Mouse (Mus musculus): ENCODE data around the gene Plxna3.
A peak's percentile ranks its signal among the peaks of the same experiment; 100 is the strongest.
"Not testable (repeated sequence)": the region's sequence is repeated elsewhere in the genome, so short reads cannot be mapped to it uniquely, and the experiment has no call there.

Plxna3 gene

GRCm38 (mm10) chrX:74328725-74329161, at the start of gene Plxna3:
Plxna3 (plus strand) TSS chrX:74329066.
- DNase-seq (ENCODE audit: low read depth, low spot score) = peak; percentile 85

GRCm38 (mm10) chrX:74281041-74281731, 47.7 kb upstream of the Plxna3 start:
- DNase-seq (ENCODE audit: low read depth, low spot score) = no peak

DNA sequence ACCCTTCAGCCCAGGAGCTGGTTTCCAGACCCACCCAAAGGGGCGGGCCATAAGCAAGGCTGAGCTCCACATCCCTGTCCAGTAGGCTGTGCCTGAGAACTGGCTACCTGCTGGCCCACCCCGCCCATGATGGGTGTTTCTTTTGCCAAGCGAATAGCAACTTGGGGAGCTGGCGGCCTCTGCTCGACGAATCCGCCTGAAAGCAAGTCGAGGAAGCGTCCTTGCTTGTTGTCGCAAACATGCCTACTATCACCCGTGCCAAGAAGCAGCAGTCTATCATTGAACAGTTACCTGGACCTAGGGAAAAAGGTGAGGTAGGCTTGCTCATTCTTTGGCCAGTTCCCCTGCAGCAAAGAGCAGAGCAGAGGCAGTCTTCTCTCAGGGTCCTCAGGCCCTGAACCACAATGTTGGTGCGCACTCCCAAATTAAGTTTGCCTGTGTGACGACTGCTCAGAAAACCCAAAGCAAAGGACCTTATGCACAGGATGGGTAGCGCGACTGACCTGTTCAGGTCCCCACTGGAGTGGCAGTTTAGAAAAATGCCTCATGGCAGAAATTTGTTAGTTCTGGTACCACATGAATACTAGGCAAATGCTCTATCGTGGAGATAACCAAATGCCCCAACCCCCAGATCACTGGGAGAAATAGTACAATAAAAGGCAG, 47.0 kb upstream of the Plxna3 start, which contains the start of the genes Taz and Dnase1l1:
Gene Taz (plus strand): TSS at position 181 of the 663 bp plus-strand sequence.
Gene Dnase1l1 (minus strand): TSS at position 606 of the 663 bp plus-strand sequence.
- DNase-seq (ENCODE audit: low read depth, low spot score) = peak; percentile 74

DNA sequence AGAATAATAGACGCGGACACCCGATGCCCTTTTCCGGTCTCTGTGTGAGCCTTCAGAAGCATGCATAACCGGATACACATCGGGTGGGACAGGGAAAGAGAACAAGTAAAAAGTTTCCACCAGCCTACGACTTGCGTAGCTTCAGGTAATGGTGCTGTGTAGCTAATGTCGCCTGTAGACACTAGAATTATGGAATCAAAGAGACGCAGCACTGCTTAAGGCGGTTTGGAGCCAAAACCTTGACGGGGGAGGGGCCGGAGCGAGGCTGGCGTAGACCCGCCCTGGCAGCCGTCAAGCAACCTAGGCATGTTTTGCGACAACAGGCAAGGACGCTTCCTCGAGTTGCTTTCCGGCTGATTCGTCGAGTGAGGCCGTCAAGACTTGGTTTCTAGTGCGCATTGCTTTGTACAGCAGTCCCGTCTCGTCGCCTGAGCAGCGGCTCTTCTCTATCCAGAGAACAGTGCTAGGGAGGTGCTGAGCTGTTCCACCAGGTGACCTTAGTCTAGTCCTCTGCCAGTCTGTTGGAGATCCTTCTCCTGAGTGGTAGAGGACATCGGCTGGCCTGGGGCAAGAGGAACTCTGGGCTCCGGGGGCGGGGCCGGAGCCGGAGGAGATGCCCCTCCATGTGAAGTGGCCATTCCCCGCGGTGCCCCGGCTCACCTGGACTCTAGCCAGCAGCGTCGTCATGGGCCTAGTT, 46.3 kb upstream of the Plxna3 start:
- DNase-seq (ENCODE audit: low read depth, low spot score) = peak; percentile 89

- no peak for DNase-seq (ENCODE audit: low read depth, low spot score)
Measured at GRCm38 (mm10) chrX:74283092-74283437, 45.8 kb upstream of the Plxna3 start.

GRCm38 (mm10) chrX:74293431-74293830, 35.4 kb upstream of the Plxna3 start:
- DNase-seq (ENCODE audit: low read depth, low spot score) = no peak

DNA sequence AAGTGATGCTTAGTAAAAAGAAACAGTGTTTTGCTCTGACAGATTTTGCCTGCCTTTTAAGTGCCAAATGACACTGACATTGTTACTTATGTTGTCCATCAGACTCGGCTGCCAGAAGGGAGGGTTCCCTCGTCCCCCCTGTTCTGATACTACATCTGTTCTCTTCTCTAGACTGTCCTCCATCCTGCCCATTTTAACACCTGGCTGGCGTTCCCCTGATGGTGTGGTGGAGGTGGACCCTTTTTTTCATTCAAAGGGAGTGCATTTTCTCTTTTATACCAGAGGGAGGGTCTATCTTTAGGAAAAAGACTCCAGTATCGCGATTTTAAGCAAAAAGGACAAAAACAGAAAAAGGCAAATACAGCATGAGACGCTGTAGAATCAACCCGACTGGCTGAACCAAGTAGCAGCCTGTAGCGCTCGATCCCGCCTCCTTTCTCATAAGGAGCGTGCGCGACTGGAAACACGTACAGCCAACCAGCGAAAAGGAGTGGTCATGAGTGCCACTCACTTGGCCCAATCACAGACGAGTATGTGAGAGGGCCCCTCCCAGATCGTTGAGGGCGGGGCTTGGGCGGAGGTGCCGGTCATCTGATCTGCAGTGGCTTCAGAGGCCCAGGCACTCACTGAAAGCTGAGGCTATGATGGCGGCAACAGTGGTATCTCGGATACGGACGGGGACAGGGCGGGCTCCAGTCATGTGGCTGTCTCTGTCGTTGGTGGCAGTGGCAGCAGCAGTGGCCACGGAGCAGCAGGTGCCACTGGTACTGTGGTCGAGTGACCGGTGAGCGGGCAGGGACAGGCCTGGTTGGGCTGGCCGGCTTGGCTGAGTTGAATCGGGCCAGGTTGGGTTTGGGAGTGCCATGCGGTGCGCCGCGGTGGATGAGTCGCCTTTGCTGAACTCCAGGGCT, 32.1 kb upstream of the Plxna3 start, which contains the start of gene Atp6ap1:
Gene Atp6ap1 (plus strand): TSS at position 560 of the 911 bp plus-strand sequence.
- peak; percentile 92 for DNase-seq (ENCODE audit: low read depth, low spot score)

- no peak for DNase-seq (ENCODE audit: low read depth, low spot score)
Measured at GRCm38 (mm10) chrX:74298348-74298747, 30.5 kb upstream of the Plxna3 start.

DNA sequence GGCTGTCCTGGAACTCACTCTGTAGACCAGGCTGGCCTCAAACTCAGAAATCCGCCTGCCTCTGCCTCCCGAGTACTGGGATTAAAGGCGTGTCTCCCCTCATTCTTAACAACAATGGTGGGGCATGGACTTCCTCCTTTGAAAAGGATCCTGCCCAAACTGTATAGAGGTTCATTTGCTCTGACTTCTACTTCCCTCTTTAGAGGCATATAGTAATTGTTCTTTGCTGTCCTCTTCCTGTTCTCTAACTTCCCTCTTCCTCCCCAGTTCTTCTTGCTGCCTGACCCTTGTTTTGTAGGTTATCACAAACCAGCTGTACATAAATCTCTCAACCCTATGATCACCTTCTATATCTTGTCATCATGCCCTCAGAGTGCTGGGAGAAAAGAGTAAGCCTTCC, 29.1 kb upstream of the Plxna3 start:
- no peak for DNase-seq (ENCODE audit: low read depth, low spot score)

DNA sequence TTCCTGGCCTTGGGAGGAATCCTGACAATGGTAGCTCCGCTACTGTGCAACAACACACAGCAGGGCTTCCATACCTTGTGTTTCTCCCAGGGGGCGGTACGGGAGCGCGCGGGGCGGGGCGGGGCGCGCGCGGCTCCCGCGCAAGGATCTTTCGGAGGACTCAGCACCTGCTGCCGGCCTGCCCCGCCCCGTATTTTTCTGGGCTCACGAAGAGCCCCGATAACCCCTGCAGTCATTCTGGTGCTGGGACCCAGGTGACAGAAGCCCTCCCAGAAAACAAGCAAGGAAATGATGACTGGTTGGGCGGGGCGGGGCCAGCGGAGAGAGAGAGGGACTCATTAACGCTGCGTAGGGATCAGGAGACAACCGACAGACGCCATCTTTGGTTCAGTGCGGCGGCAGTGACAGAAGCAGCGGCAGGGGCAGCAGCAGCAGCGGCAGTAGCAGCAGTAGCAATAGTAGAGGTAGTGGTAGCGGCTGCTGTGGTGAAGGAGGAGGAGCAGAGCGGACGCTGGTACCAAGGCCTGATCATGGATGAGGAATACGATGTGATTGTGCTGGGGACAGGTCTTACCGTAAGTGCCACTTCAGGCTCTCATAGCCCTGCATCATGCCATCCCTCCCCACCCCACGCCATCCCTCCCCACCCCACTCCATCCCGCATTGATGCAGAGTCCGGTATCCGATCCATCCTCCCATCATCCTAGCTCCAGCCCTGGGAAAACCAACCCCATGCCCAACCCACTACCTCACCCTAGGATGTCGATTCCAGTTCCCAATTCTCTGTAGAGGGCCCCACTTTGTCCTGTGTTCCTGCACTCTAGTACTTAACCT, 23.8 kb upstream of the Plxna3 start, which contains the start of gene Gdi1:
Gene Gdi1 (plus strand): TSS at position 132 of the 834 bp plus-strand sequence.
- peak; percentile 89 for DNase-seq (ENCODE audit: low read depth, low spot score)

GRCm38 (mm10) chrX:74312540-74313464, 16.1 kb upstream of the Plxna3 start, which contains the start of gene Fam50a:
Fam50a (plus strand) TSS chrX:74313033.
- peak; percentile 87 for DNase-seq (ENCODE audit: low read depth, low spot score)

DNA sequence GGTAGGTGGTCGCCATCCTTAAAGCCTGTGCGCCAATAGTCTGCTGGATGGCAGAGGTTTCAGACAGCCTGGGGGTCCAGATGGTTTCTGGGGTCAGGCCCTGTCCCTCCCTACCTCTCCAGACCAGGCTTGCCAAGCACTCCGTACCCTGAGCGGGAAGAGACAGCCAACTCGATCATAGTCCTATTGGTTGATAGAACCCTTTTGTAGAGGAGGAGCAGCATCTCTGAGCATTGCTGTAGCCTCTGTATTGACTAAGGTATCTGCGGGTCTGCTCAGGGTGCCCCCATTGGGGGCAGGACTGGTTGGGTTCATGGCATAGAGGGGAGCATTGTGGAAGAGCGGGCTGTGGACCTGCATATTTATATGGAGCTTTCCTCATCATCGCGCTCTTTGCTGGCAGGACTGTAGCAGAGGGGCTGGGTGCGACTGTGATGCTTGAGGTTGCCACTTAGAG, 377 bp downstream of the Plxna3 start:
- DNase-seq (ENCODE audit: low read depth, low spot score) = no peak

GRCm38 (mm10) chrX:74330166-74330930, 1.5 kb downstream of the Plxna3 start:
- DNase-seq (ENCODE audit: low read depth, low spot score) = no peak

- DNase-seq (ENCODE audit: low read depth, low spot score) = peak; percentile 19
Measured at GRCm38 (mm10) chrX:74352645-74353466, 24.0 kb downstream of the Plxna3 start.

GRCm38 (mm10) chrX:74353467-74353770, 24.6 kb downstream of the Plxna3 start, which contains the start of gene Lage3:
Lage3 (minus strand) TSS chrX:74353618.
- peak; percentile 83 for DNase-seq (ENCODE audit: low read depth, low spot score)

DNA sequence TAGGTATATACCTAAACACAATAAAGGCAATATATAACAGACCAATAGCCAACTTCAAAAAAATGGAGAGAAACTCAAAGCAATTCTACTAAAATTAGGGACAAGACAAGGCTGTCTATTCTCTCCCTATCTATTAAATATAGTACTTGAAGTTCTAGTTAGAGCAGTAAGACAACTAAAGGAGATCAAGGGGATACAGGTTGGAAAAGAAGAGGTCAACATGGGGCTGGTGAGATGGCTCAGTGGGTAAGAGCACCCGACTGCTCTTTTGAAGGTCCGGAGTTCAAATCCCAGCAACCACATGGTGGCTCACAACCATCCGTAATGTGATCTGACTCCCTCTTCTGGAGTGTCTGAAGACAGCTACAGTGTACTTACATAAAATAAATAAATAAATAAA, 28.2 kb downstream of the Plxna3 start:
- DNase-seq (ENCODE audit: low read depth, low spot score) = not testable (repeated sequence)

DNA sequence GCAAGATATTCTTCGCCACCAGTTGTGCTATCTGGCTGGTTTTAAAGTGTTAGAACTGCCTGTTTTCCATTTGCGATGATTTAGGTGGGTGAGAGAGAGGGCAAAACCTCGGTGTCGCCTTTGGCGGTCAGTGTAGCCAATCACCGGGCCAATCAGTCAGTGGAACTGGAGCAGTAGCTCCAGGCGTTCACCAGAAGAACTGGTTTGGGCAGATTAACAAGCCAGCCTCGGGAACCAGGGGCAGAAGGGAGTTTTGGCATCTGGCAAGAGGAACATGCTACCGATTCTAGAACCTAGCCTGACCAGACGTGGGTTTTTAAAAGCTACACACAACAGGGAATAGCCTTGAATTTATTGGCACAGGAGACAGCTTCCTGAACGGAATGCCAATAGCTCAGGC, 30.3 kb downstream of the Plxna3 start:
- DNase-seq (ENCODE audit: low read depth, low spot score) = no peak

Measured in A20 (cell line).